Mouse (Mus musculus) intestine, embryonic 14.5 days (tissue): ENCODE data around the gene Atp6ap1l. TPM values are rescaled to one million over a fixed set of nuclear protein-coding genes. Genes with fewer than 3 reads are reported as not detected.

Experiments
- ATAC-seq: fragments of 200-750 bp; cut with Nextera tagmentation; replicated peaks from 2 replicates; pipeline ENCODE4 v1.8.0; 2017; ENCODE audit warnings: low read depth, moderate number of reproducible peaks, moderate TSS enrichment, moderate library complexity; ENCODE audit not compliant: low FRiP score, low TSS enrichment
- DNase-seq: peaks from one replicate; pipeline ENCODE4 v3.0.0-alpha.2; 2018; ENCODE audit warnings: low spot score
- H3K27ac ChIP-seq: fragments of 300-500 bp; sonication (generic); 2 replicates; pipeline ENCODE4 v1.5.1; 2014; ENCODE audit warnings: low read depth, mild to moderate bottlenecking, control low read depth
- H3K27me3 ChIP-seq: fragments of 300-500 bp; sonication (generic); replicated peaks from 2 replicates; pipeline ENCODE4 v1.6.1; 2014; ENCODE audit warnings: low read length, control low read depth; ENCODE audit not compliant: control insufficient read depth, insufficient read depth
- H3K36me3 ChIP-seq: fragments of 300-500 bp; sonication (generic); 2 replicates; pipeline ENCODE4 v1.6.1; 2014; ENCODE audit warnings: low read length, control low read depth; ENCODE audit not compliant: control insufficient read depth, insufficient read depth
- H3K4me1 ChIP-seq: fragments of 300-500 bp; sonication (generic); replicated peaks from 2 replicates; pipeline ENCODE4 v1.6.1; 2014; ENCODE audit warnings: low read length, control low read depth, mixed read lengths; ENCODE audit not compliant: control insufficient read depth, insufficient read depth
- H3K4me2 ChIP-seq: fragments of 300-500 bp; sonication (generic); 2 replicates; pipeline ENCODE4 v1.6.1; 2014; ENCODE audit warnings: low read length
- H3K4me3 ChIP-seq: fragments of 300-500 bp; sonication (generic); 2 replicates; pipeline ENCODE4 v1.5.1; 2014; ENCODE audit warnings: low read depth, low read length, control low read depth, mixed read lengths
- H3K9ac ChIP-seq: fragments of 300-500 bp; sonication (generic); 2 replicates; pipeline ENCODE4 v1.6.1; 2014; ENCODE audit warnings: mild to moderate bottlenecking, low read length
- H3K9me3 ChIP-seq: fragments of 300-500 bp; sonication (generic); 2 replicates; pipeline ENCODE4 v1.6.1; 2016; ENCODE audit warnings: low read length, control low read depth; ENCODE audit not compliant: control insufficient read depth
- WGBS: fragments of 180-500 bp; shearing (Covaris S2); extraction: QIAGEN DNeasy Blood & Tissue Kit; methylation state at CpG from one replicate; pipeline ENCODE4 v1.1.7; 2014; 5-methylcytosine and 5-hydroxymethylcytosine counted together
- polyA plus RNA-seq: library from polyadenylated mRNA; unstranded; fragments of >200 nt; fragmentation: Nextera tagmentation; extraction: Ambion mirVana; gene quantifications from 2 replicates; pipeline ENCODE4 v1.2.1, GENCODE M21; 2014

Gene Atp6ap1l
- polyA plus RNA-seq, 1 experiment from 2014 or later: not detected

GRCm38 (mm10) chr13:90833641-90834207 lies 71.4 kb downstream of the Atp6ap1l start:
- no peak for DNase-seq
- no peaks in the 10 kb centered on the region for H3K27me3 ChIP-seq
- H3K36me3 ChIP-seq: no peaks in the 10 kb centered on the region
- H3K9ac ChIP-seq: no peak overlapping the region
- no peak overlapping the region for H3K27ac ChIP-seq
- no peaks in the 10 kb centered on the region for H3K9me3 ChIP-seq
- 77% methylated on average over 7 of the region's 7 CpGs for WGBS
- no peak overlapping the region for H3K4me3 ChIP-seq
- no peak overlapping the region for H3K4me2 ChIP-seq
- no peaks in the 10 kb centered on the region for H3K4me1 ChIP-seq
- ATAC-seq: no peak

Other genes with a start within 250 kb of the Atp6ap1l start
- gene Rps23, start 17.6 kb upstream of the Atp6ap1l start, polyA plus RNA-seq: 315 and 341 TPM in 2 replicates